Mouse (Mus musculus) cerebral cortex, adult 2 months (tissue): ENCODE results near the gene Wdr37.

Experiments
- WGBS: fragments of 180-500 bp; shearing (Covaris S2); methylation state at CpG from one replicate; pipeline ENCODE4 v1.1.7; 2018; 5-methylcytosine and 5-hydroxymethylcytosine counted together

Wdr37 gene

GRCm38 (mm10) chr13:8840941-8841340 lies 30.8 kb downstream of the Wdr37 start:
- 73% methylated on average over 2 of the region's 2 CpGs for WGBS

GRCm38 (mm10) chr13:8839937-8840336 lies 31.8 kb downstream of the Wdr37 start:
- WGBS, result 81% methylated on average over 6 of the region's 6 CpGs

GRCm38 (mm10) chr13:8839111-8839510 lies 32.6 kb downstream of the Wdr37 start:
- WGBS, result 81% methylated on average over 10 of the region's 10 CpGs

- WGBS, result 48% methylated on average over 3 of the region's 3 CpGs
These were observed 33.3 kb downstream of the Wdr37 start for GRCm38 (mm10) chr13:8838394-8838793.

- WGBS, result 77% methylated on average over 5 of the region's 5 CpGs
These were observed 37.1 kb downstream of the Wdr37 start for GRCm38 (mm10) chr13:8834573-8834972.

- WGBS, result 92% methylated on average over 7 of the region's 7 CpGs
These were observed 40.0 kb downstream of the Wdr37 start for GRCm38 (mm10) chr13:8831546-8832251.

- WGBS, result 20% methylated on average over 5 of the region's 5 CpGs
These were observed 41.9 kb downstream of the Wdr37 start for GRCm38 (mm10) chr13:8829784-8830183.

- 97% methylated on average over 1 of the region's 1 CpGs for WGBS
These were observed 42.8 kb downstream of the Wdr37 start for GRCm38 (mm10) chr13:8828946-8829345.

GRCm38 (mm10) chr13:8823546-8823945 lies 48.2 kb downstream of the Wdr37 start:
- WGBS, result 74% methylated on average over 8 of the region's 8 CpGs

GRCm38 (mm10) chr13:8823120-8823519 lies 48.6 kb downstream of the Wdr37 start:
- WGBS, result 53% methylated on average over 6 of the region's 6 CpGs

GRCm38 (mm10) chr13:8822201-8822600 lies 49.5 kb downstream of the Wdr37 start:
- 82% methylated on average over 4 of the region's 4 CpGs for WGBS

- 83% methylated on average over 2 of the region's 2 CpGs for WGBS
These were observed 65.8 kb downstream of the Wdr37 start for GRCm38 (mm10) chr13:8805931-8806330.

GRCm38 (mm10) chr13:8800576-8800975 lies 71.1 kb downstream of the Wdr37 start:
- WGBS, result 33% methylated on average over 6 of the region's 6 CpGs

- WGBS, result 80% methylated on average over 8 of the region's 8 CpGs
These were observed 78.5 kb downstream of the Wdr37 start for GRCm38 (mm10) chr13:8793217-8793616.

GRCm38 (mm10) chr13:8785185-8785584 lies 86.5 kb downstream of the Wdr37 start:
- 28% methylated on average over 9 of the region's 9 CpGs for WGBS

GRCm38 (mm10) chr13:8784308-8785061 lies 87.2 kb downstream of the Wdr37 start:
- WGBS, result 50% methylated on average over 14 of the region's 14 CpGs

- 72% methylated on average over 10 of the region's 10 CpGs for WGBS
These were observed 87.9 kb downstream of the Wdr37 start for GRCm38 (mm10) chr13:8783686-8784307.

GRCm38 (mm10) chr13:8782636-8783035 lies 89.1 kb downstream of the Wdr37 start:
- 66% methylated on average over 4 of the region's 4 CpGs for WGBS

GRCm38 (mm10) chr13:8780441-8780840 lies 91.3 kb downstream of the Wdr37 start:
- 53% methylated on average over 4 of the region's 4 CpGs for WGBS

GRCm38 (mm10) chr13:8770616-8771015 lies 101.1 kb downstream of the Wdr37 start:
- WGBS, result 69% methylated on average over 4 of the region's 4 CpGs

GRCm38 (mm10) chr13:8769654-8770227 lies 102.0 kb downstream of the Wdr37 start:
- WGBS, result 94% methylated on average over 7 of the region's 7 CpGs

- 72% methylated on average over 8 of the region's 8 CpGs for whole genome bisulfite sequencing
These were observed 110.8 kb downstream of the Wdr37 start for GRCm38 (mm10) chr13:8760940-8761339.
